Mouse (Mus musculus): ENCODE data around the gene Pip4k2b. TPM values are rescaled to one million over a fixed set of nuclear protein-coding genes. Genes with fewer than 3 reads are reported as not detected.
A peak's percentile ranks its signal among the peaks of the same experiment; 100 is the strongest.
"Not testable (repeated sequence)": the region's sequence is repeated elsewhere in the genome, so short reads cannot be mapped to it uniquely, and the experiment has no call there.

The Pip4k2b gene
- polyA plus RNA-seq, 1 experiment from 2014 or later, result 0.63 TPM

- ATAC-seq, result no peak
- WGBS, result 85% methylated on average over 14 of the region's 14 CpGs
- no peak for TF ChIP-seq CTCF (IDR thresholded peaks at IDR 0.05; ENCODE audit: low read depth)
- Histone ChIP-seq H3K36me3 (ENCODE audit: control insufficient read depth, insufficient read depth) (peaks cover 55% of the 10 kb centered on the region), H3K9me3 (ENCODE audit: control insufficient read depth) (no peaks in the 10 kb centered on the region), H3K4me1 (replicated peaks; ENCODE audit: control insufficient read depth, insufficient read depth, low read length) (no peaks in the 10 kb centered on the region), H3K9ac (ENCODE audit: low read depth, low read length) (no peak overlapping the region), H3K27ac (ENCODE audit: low read depth, low read length) (no peak overlapping the region), H3K4me3 (ENCODE audit: low read depth, low read length) (no peak overlapping the region), H3K4me2 (replicated peaks; ENCODE audit: low read depth) (no peak overlapping the region), H3K27me3 (replicated peaks; ENCODE audit: control insufficient read depth, insufficient read depth, low read length) (no peaks in the 10 kb centered on the region)
Observed at GRCm38 (mm10) chr11:97714784-97715760, 29.4 kb downstream of the Pip4k2b start.

GRCm38 (mm10) chr11:97714356-97714755 lies 30.1 kb downstream of the Pip4k2b start:
- ATAC-seq, result no peak
- Histone ChIP-seq H3K4me1 (replicated peaks; ENCODE audit: control insufficient read depth, insufficient read depth, low read length) (no peaks in the 10 kb centered on the region), H3K36me3 (ENCODE audit: control insufficient read depth, insufficient read depth) (peaks cover 48% of the 10 kb centered on the region), H3K9me3 (ENCODE audit: control insufficient read depth) (no peaks in the 10 kb centered on the region), H3K4me3 (ENCODE audit: low read depth, low read length) (no peak overlapping the region), H3K4me2 (replicated peaks; ENCODE audit: low read depth) (no peak overlapping the region), H3K9ac (ENCODE audit: low read depth, low read length) (no peak overlapping the region), H3K27me3 (replicated peaks; ENCODE audit: control insufficient read depth, insufficient read depth, low read length) (no peaks in the 10 kb centered on the region), H3K27ac (ENCODE audit: low read depth, low read length) (no peak overlapping the region)
- WGBS, result 94% methylated on average over 3 of the region's 3 CpGs
- TF ChIP-seq CTCF (IDR thresholded peaks at IDR 0.05; ENCODE audit: low read depth), result peak; percentile 52

GRCm38 (mm10) chr11:97713896-97714295 lies 30.6 kb downstream of the Pip4k2b start:
- WGBS, result 85% methylated on average over 8 of the region's 8 CpGs
- no peak for ATAC-seq
- no peak overlapping the region for H3K9ac ChIP-seq (ENCODE audit: low read depth, low read length)
- H3K27me3 ChIP-seq (replicated peaks; ENCODE audit: control insufficient read depth, insufficient read depth, low read length), result no peaks in the 10 kb centered on the region
- no peak overlapping the region for H3K27ac ChIP-seq (ENCODE audit: low read depth, low read length)
- no peak overlapping the region for H3K4me3 ChIP-seq (ENCODE audit: low read depth, low read length)
- no peaks in the 10 kb centered on the region for H3K4me1 ChIP-seq (replicated peaks; ENCODE audit: control insufficient read depth, insufficient read depth, low read length)
- TF ChIP-seq CTCF (IDR thresholded peaks at IDR 0.05; ENCODE audit: low read depth), result no peak
- H3K4me2 ChIP-seq (replicated peaks; ENCODE audit: low read depth), result no peak overlapping the region
- H3K9me3 ChIP-seq (ENCODE audit: control insufficient read depth), result no peaks in the 10 kb centered on the region
- peaks cover 44% of the 10 kb centered on the region for H3K36me3 ChIP-seq (ENCODE audit: control insufficient read depth, insufficient read depth)

- H3K4me3 ChIP-seq (ENCODE audit: low read depth, low read length), result no peak overlapping the region
- no peak overlapping the region for H3K9ac ChIP-seq (ENCODE audit: low read depth, low read length)
- 92% methylated on average over 15 of the region's 15 CpGs for WGBS
- no peak overlapping the region for H3K27ac ChIP-seq (ENCODE audit: low read depth, low read length)
- H3K9me3 ChIP-seq (ENCODE audit: control insufficient read depth), result no peaks in the 10 kb centered on the region
- no peak for TF ChIP-seq CTCF (IDR thresholded peaks at IDR 0.05; ENCODE audit: low read depth)
- H3K4me2 ChIP-seq (replicated peaks; ENCODE audit: low read depth), result no peak overlapping the region
- H3K4me1 ChIP-seq (replicated peaks; ENCODE audit: control insufficient read depth, insufficient read depth, low read length), result no peaks in the 10 kb centered on the region
- ATAC-seq, result no peak
- no peaks in the 10 kb centered on the region for H3K27me3 ChIP-seq (replicated peaks; ENCODE audit: control insufficient read depth, insufficient read depth, low read length)
- peaks cover 37% of the 10 kb centered on the region for H3K36me3 ChIP-seq (ENCODE audit: control insufficient read depth, insufficient read depth)
Observed at GRCm38 (mm10) chr11:97712286-97712685, 32.2 kb downstream of the Pip4k2b start.

- no peak for TF ChIP-seq CTCF (IDR thresholded peaks at IDR 0.05; ENCODE audit: low read depth)
- H3K36me3 ChIP-seq (ENCODE audit: control insufficient read depth, insufficient read depth), result peaks cover 36% of the 10 kb centered on the region
- H3K4me2 ChIP-seq (replicated peaks; ENCODE audit: low read depth), result no peak overlapping the region
- H3K4me1 ChIP-seq (replicated peaks; ENCODE audit: control insufficient read depth, insufficient read depth, low read length), result no peaks in the 10 kb centered on the region
- H3K9me3 ChIP-seq (ENCODE audit: control insufficient read depth), result no peaks in the 10 kb centered on the region
- H3K27ac ChIP-seq (ENCODE audit: low read depth, low read length), result no peak overlapping the region
- no peak overlapping the region for H3K4me3 ChIP-seq (ENCODE audit: low read depth, low read length)
- H3K9ac ChIP-seq (ENCODE audit: low read depth, low read length), result no peak overlapping the region
- 70% methylated on average over 13 of the region's 13 CpGs for WGBS
- no peaks in the 10 kb centered on the region for H3K27me3 ChIP-seq (replicated peaks; ENCODE audit: control insufficient read depth, insufficient read depth, low read length)
- ATAC-seq, result no peak
Observed at GRCm38 (mm10) chr11:97711200-97711900, 33.2 kb downstream of the Pip4k2b start.

GRCm38 (mm10) chr11:97710067-97710466 lies 34.4 kb downstream of the Pip4k2b start:
- not testable (repeated sequence) for H3K9me3 ChIP-seq (ENCODE audit: control insufficient read depth); H3K4me1 ChIP-seq (replicated peaks; ENCODE audit: control insufficient read depth, insufficient read depth, low read length); H3K27ac ChIP-seq (ENCODE audit: low read depth, low read length); ATAC-seq; H3K4me2 ChIP-seq (replicated peaks; ENCODE audit: low read depth); H3K9ac ChIP-seq (ENCODE audit: low read depth, low read length); H3K4me3 ChIP-seq (ENCODE audit: low read depth, low read length); H3K27me3 ChIP-seq (replicated peaks; ENCODE audit: control insufficient read depth, insufficient read depth, low read length)
- WGBS, result 78% methylated on average over 2 of the region's 2 CpGs
- peaks cover 30% of the 10 kb centered on the region for H3K36me3 ChIP-seq (ENCODE audit: control insufficient read depth, insufficient read depth)
